Mouse (Mus musculus): ENCODE results near the gene Adprm. TPM values are rescaled to one million over a fixed set of nuclear protein-coding genes. Genes with fewer than 3 reads are reported as not detected.
"Not testable (repeated sequence)": the region's sequence is repeated elsewhere in the genome, so short reads cannot be mapped to it uniquely, and the experiment has no call there.

Adprm gene
- polyA plus RNA-seq (2015; fragmentation: Nextera tagmentation; extraction: Ambion mirVana), result 31.5 and 31.7 TPM in 2 replicates

- H3K4me1 ChIP-seq, result peaks cover 20% of the 10 kb centered on the region
- peak within 1 kb of the TSS; percentile 96 for H3K4me3 ChIP-seq (replicated peaks)
- no peaks in the 10 kb centered on the region for H3K9me3 ChIP-seq (replicated peaks)
- WGBS, result under 1% methylated on average over 50 of the region's 50 CpGs
- peak; percentile 96 for ATAC-seq (ENCODE audit: low FRiP score)
- peak within 1 kb of the TSS; percentile 68 for H3K4me2 ChIP-seq
- H3K27me3 ChIP-seq (replicated peaks), result no peaks in the 10 kb centered on the region
- peak within 1 kb of the TSS; percentile 83 for H3K27ac ChIP-seq (replicated peaks)
- H3K9ac ChIP-seq (replicated peaks), result peak within 1 kb of the TSS; percentile 76
- peaks cover 24% of the 10 kb centered on the region for H3K36me3 ChIP-seq
These were observed at the start of gene Adprm, which contains the start of gene Sco1 for GRCm38 (mm10) chr11:67052321-67052952. Adprm (minus strand) TSS chr11:67052594. Sco1 (plus strand) TSS chr11:67052670.

- H3K9ac ChIP-seq (replicated peaks), result no peak overlapping the region
- ATAC-seq (ENCODE audit: low FRiP score), result no peak
- WGBS, result 25% methylated on average over 8 of the region's 8 CpGs
These were observed 49.3 kb upstream of the Adprm start for GRCm38 (mm10) chr11:67101713-67102112.

GRCm38 (mm10) chr11:67100169-67100568, 47.8 kb upstream of the Adprm start:
- Histone ChIP-seq H3K36me3 (no peaks in the 10 kb centered on the region), H3K9me3 (replicated peaks) (no peaks in the 10 kb centered on the region), H3K27ac (replicated peaks) (no peak overlapping the region), H3K4me3 (replicated peaks) (no peak overlapping the region), H3K27me3 (replicated peaks) (no peaks in the 10 kb centered on the region), H3K4me1 (no peaks in the 10 kb centered on the region), H3K4me2 (no peak overlapping the region), H3K9ac (replicated peaks) (no peak overlapping the region)
- ATAC-seq (ENCODE audit: low FRiP score), result no peak
- 40% methylated on average over 6 of the region's 6 CpGs for WGBS

More at GRCm38 (mm10) chr11:67101713-67102112, 49.3 kb upstream of the Adprm start:
- H3K9me3 ChIP-seq (replicated peaks), result no peaks in the 10 kb centered on the region
- no peak overlapping the region for H3K27ac ChIP-seq (replicated peaks)
- H3K36me3 ChIP-seq, result no peaks in the 10 kb centered on the region
- no peaks in the 10 kb centered on the region for H3K4me1 ChIP-seq
- H3K4me3 ChIP-seq (replicated peaks), result no peak overlapping the region
- H3K27me3 ChIP-seq (replicated peaks), result no peaks in the 10 kb centered on the region
- H3K4me2 ChIP-seq, result no peak overlapping the region

- Histone ChIP-seq H3K27ac (replicated peaks) (no peak overlapping the region), H3K9me3 (replicated peaks) (no peaks in the 10 kb centered on the region), H3K4me2 (no peak overlapping the region), H3K9ac (replicated peaks) (no peak overlapping the region), H3K4me3 (replicated peaks) (no peak overlapping the region), H3K4me1 (no peaks in the 10 kb centered on the region), H3K36me3 (no peaks in the 10 kb centered on the region), H3K27me3 (replicated peaks) (no peaks in the 10 kb centered on the region)
- no peak for ATAC-seq (ENCODE audit: low FRiP score)
- WGBS, result 93% methylated on average over 16 of the region's 16 CpGs
These were observed 46.8 kb upstream of the Adprm start for GRCm38 (mm10) chr11:67099241-67099640.

- Histone ChIP-seq H3K9me3 (replicated peaks) (no peaks in the 10 kb centered on the region), H3K9ac (replicated peaks) (no peak overlapping the region), H3K27ac (replicated peaks) (no peak overlapping the region), H3K4me2 (no peak overlapping the region), H3K4me1 (no peaks in the 10 kb centered on the region), H3K4me3 (replicated peaks) (no peak overlapping the region), H3K36me3 (no peaks in the 10 kb centered on the region), H3K27me3 (replicated peaks) (no peaks in the 10 kb centered on the region)
- 86% methylated on average over 11 of the region's 11 CpGs for WGBS
- no peak for ATAC-seq (ENCODE audit: low FRiP score)
These were observed 46.0 kb upstream of the Adprm start for GRCm38 (mm10) chr11:67098427-67098826.

- no peaks in the 10 kb centered on the region for H3K9me3 ChIP-seq (replicated peaks)
- H3K4me3 ChIP-seq (replicated peaks), result no peak overlapping the region
- H3K36me3 ChIP-seq, result no peaks in the 10 kb centered on the region
- H3K27me3 ChIP-seq (replicated peaks), result no peaks in the 10 kb centered on the region
- no peak overlapping the region for H3K4me2 ChIP-seq
- no peaks in the 10 kb centered on the region for H3K4me1 ChIP-seq
- 97% methylated on average over 10 of the region's 10 CpGs for WGBS
- H3K9ac ChIP-seq (replicated peaks), result no peak overlapping the region
- H3K27ac ChIP-seq (replicated peaks), result no peak overlapping the region
- no peak for ATAC-seq (ENCODE audit: low FRiP score)
These were observed 45.3 kb upstream of the Adprm start for GRCm38 (mm10) chr11:67097709-67098108.

GRCm38 (mm10) chr11:67094470-67094869, 42.1 kb upstream of the Adprm start:
- H3K4me2 ChIP-seq, result no peak overlapping the region
- H3K9ac ChIP-seq (replicated peaks), result no peak overlapping the region
- WGBS, result 82% methylated on average over 29 of the region's 29 CpGs
- no peaks in the 10 kb centered on the region for H3K4me1 ChIP-seq
- no peak overlapping the region for H3K4me3 ChIP-seq (replicated peaks)
- ATAC-seq (ENCODE audit: low FRiP score), result no peak
- no peaks in the 10 kb centered on the region for H3K36me3 ChIP-seq
- H3K9me3 ChIP-seq (replicated peaks), result no peaks in the 10 kb centered on the region
- no peak overlapping the region for H3K27ac ChIP-seq (replicated peaks)
- no peaks in the 10 kb centered on the region for H3K27me3 ChIP-seq (replicated peaks)

GRCm38 (mm10) chr11:67093652-67094051, 41.3 kb upstream of the Adprm start:
- no peak for ATAC-seq (ENCODE audit: low FRiP score)
- H3K9ac ChIP-seq (replicated peaks), result no peak overlapping the region
- no peaks in the 10 kb centered on the region for H3K27me3 ChIP-seq (replicated peaks)
- no peak overlapping the region for H3K4me2 ChIP-seq
- H3K9me3 ChIP-seq (replicated peaks), result no peaks in the 10 kb centered on the region
- no peaks in the 10 kb centered on the region for H3K36me3 ChIP-seq
- H3K27ac ChIP-seq (replicated peaks), result no peak overlapping the region
- no peaks in the 10 kb centered on the region for H3K4me1 ChIP-seq
- no peak overlapping the region for H3K4me3 ChIP-seq (replicated peaks)
- 95% methylated on average over 5 of the region's 5 CpGs for WGBS

- H3K27ac ChIP-seq (replicated peaks), result no peak overlapping the region
- no peaks in the 10 kb centered on the region for H3K9me3 ChIP-seq (replicated peaks)
- WGBS, result 83% methylated on average over 9 of the region's 9 CpGs
- no peak overlapping the region for H3K9ac ChIP-seq (replicated peaks)
- H3K27me3 ChIP-seq (replicated peaks), result no peaks in the 10 kb centered on the region
- H3K4me2 ChIP-seq, result no peak overlapping the region
- ATAC-seq (ENCODE audit: low FRiP score), result no peak
- no peak overlapping the region for H3K4me3 ChIP-seq (replicated peaks)
- H3K36me3 ChIP-seq, result no peaks in the 10 kb centered on the region
- no peaks in the 10 kb centered on the region for H3K4me1 ChIP-seq
These were observed 40.8 kb upstream of the Adprm start for GRCm38 (mm10) chr11:67093201-67093600.

- 90% methylated on average over 12 of the region's 12 CpGs for WGBS
- H3K36me3 ChIP-seq; H3K27me3 ChIP-seq (replicated peaks); H3K9me3 ChIP-seq (replicated peaks); H3K4me2 ChIP-seq; H3K4me3 ChIP-seq (replicated peaks); H3K4me1 ChIP-seq; ATAC-seq (ENCODE audit: low FRiP score); H3K9ac ChIP-seq (replicated peaks); H3K27ac ChIP-seq (replicated peaks): not testable (repeated sequence)
These were observed 40.0 kb upstream of the Adprm start for GRCm38 (mm10) chr11:67092354-67092753.

- no peaks in the 10 kb centered on the region for H3K4me1 ChIP-seq
- no peak overlapping the region for H3K4me3 ChIP-seq (replicated peaks)
- WGBS, result 89% methylated on average over 12 of the region's 12 CpGs
- H3K9me3 ChIP-seq (replicated peaks), result no peaks in the 10 kb centered on the region
- no peak overlapping the region for H3K4me2 ChIP-seq
- no peak overlapping the region for H3K9ac ChIP-seq (replicated peaks)
- no peaks in the 10 kb centered on the region for H3K36me3 ChIP-seq
- H3K27me3 ChIP-seq (replicated peaks), result peaks cover 8% of the 10 kb centered on the region
- ATAC-seq (ENCODE audit: low FRiP score), result no peak
- no peak overlapping the region for H3K27ac ChIP-seq (replicated peaks)
These were observed 34.8 kb upstream of the Adprm start for GRCm38 (mm10) chr11:67087225-67087624.

- H3K4me1 ChIP-seq, result no peaks in the 10 kb centered on the region
- H3K9ac ChIP-seq (replicated peaks), result no peak overlapping the region
- no peak overlapping the region for H3K4me3 ChIP-seq (replicated peaks)
- H3K27me3 ChIP-seq (replicated peaks), result peaks cover 8% of the 10 kb centered on the region
- 62% methylated on average over 9 of the region's 9 CpGs for WGBS
- no peaks in the 10 kb centered on the region for H3K36me3 ChIP-seq
- H3K4me2 ChIP-seq, result no peak overlapping the region
- no peak for ATAC-seq (ENCODE audit: low FRiP score)
- no peak overlapping the region for H3K27ac ChIP-seq (replicated peaks)
- H3K9me3 ChIP-seq (replicated peaks), result no peaks in the 10 kb centered on the region
These were observed 34.2 kb upstream of the Adprm start for GRCm38 (mm10) chr11:67086467-67087164.

Data from neural tube, embryonic 15.5 days (tissue).